Mouse (Mus musculus) cortical plate, adult 2 months (tissue): ENCODE data around the gene Grm8. TPM values are rescaled to one million over a fixed set of nuclear protein-coding genes. Genes with fewer than 3 reads are reported as not detected.

Experiments
- H3K27ac ChIP-seq: fragments of 200-500 bp; 2 replicates; pipeline ENCODE4 v1.5.1; 2012; ENCODE audit warnings: low read length, control low read depth, inconsistent platforms; ENCODE audit not compliant: insufficient read depth
- H3K4me1 ChIP-seq: fragments of 200-500 bp; 2 replicates; pipeline ENCODE4 v1.6.1; 2011; ENCODE audit warnings: low read length; ENCODE audit not compliant: control insufficient read depth, insufficient read depth
- H3K4me3 ChIP-seq: fragments of 200-500 bp; 2 replicates; pipeline ENCODE4 v1.5.1; 2011; ENCODE audit warnings: mild to moderate bottlenecking, low read length, control low read depth; ENCODE audit not compliant: insufficient read depth
- CTCF ChIP-seq: fragments of 200-500 bp; IDR thresholded peaks from 2 replicates; pipeline ENCODE4 v1.5.1; 2011; ENCODE audit warnings: mild to moderate bottlenecking, control low read depth, low read length; ENCODE audit not compliant: insufficient read depth; ENCODE audit errors: extremely low read depth
- POLR2A ChIP-seq: fragments of 200-500 bp; IDR thresholded peaks from 2 replicates; pipeline ENCODE4 v1.6.1; 2011; ENCODE audit warnings: mild to moderate bottlenecking, low read length, control low read depth; ENCODE audit not compliant: insufficient read depth; ENCODE audit errors: extremely low read depth
- polyA plus RNA-seq: library from polyadenylated mRNA; depleted of rRNA; stranded (reverse); fragments of >200 nt; gene quantifications from 2 replicates; pipeline ENCODE4 v1.2.3, GENCODE M21; 2012; rRNA removed

Gene Grm8
- 8.1 and 9.8 TPM in 2 replicates for polyA plus RNA-seq

- Histone ChIP-seq H3K4me1 (no peaks in the 10 kb centered on the region), H3K4me3 (peak within 1 kb of the TSS; percentile 86), H3K27ac (peak within 1 kb of the TSS; percentile 55; the same call in 1 of the 2 replicates)
- TF ChIP-seq POLR2A (no peak), CTCF (no peak)
Measured at GRCm38 (mm10) chr6:28135001-28135401, at the start of gene Grm8. Gene Grm8, minus strand, starts transcription at chr6:28135178.

GRCm38 (mm10) chr6:28169851-28170539 lies 35.0 kb upstream of the Grm8 start:
- Histone ChIP-seq H3K4me1 (no peaks in the 10 kb centered on the region), H3K4me3 (no peak overlapping the region), H3K27ac (no peak overlapping the region)
- TF ChIP-seq CTCF (no peak), POLR2A (no peak)

GRCm38 (mm10) chr6:28160399-28160798 lies 25.4 kb upstream of the Grm8 start:
- TF ChIP-seq POLR2A = no peak
- TF ChIP-seq CTCF = no peak
- H3K4me1 ChIP-seq = no peaks in the 10 kb centered on the region

GRCm38 (mm10) chr6:28146445-28146844 lies 11.5 kb upstream of the Grm8 start:
- no peak for TF ChIP-seq POLR2A
- Histone ChIP-seq H3K27ac (no peak overlapping the region), H3K4me1 (no peaks in the 10 kb centered on the region), H3K4me3 (no peak overlapping the region)

More at GRCm38 (mm10) chr6:28160399-28160798, 25.4 kb upstream of the Grm8 start:
- Histone ChIP-seq H3K4me3 (no peak overlapping the region), H3K27ac (no peak overlapping the region)

GRCm38 (mm10) chr6:28142332-28142731 lies 7.4 kb upstream of the Grm8 start:
- Histone ChIP-seq H3K4me1 (no peaks in the 10 kb centered on the region), H3K27ac (no peak overlapping the region), H3K4me3 (no peak overlapping the region)
- TF ChIP-seq POLR2A = no peak
- TF ChIP-seq CTCF = peak; percentile 20; the same call in 1 of the 2 replicates

- TF ChIP-seq CTCF (peak; percentile 78), POLR2A (no peak)
- H3K27ac ChIP-seq = no peak overlapping the region
Measured at GRCm38 (mm10) chr6:28135411-28136233, 644 bp upstream of the Grm8 start.

GRCm38 (mm10) chr6:28134251-28134801 lies 652 bp downstream of the Grm8 start:
- Histone ChIP-seq H3K27ac (no peak overlapping the region), H3K4me1 (no peaks in the 10 kb centered on the region), H3K4me3 (peak overlapping the region; percentile 86)
- no peak for TF ChIP-seq CTCF
- TF ChIP-seq POLR2A = no peak

More at GRCm38 (mm10) chr6:28135411-28136233, 644 bp upstream of the Grm8 start:
- H3K4me1 ChIP-seq = no peaks in the 10 kb centered on the region
- peak overlapping the region; percentile 86 for H3K4me3 ChIP-seq

GRCm38 (mm10) chr6:28133206-28134063 lies 1.5 kb downstream of the Grm8 start:
- Histone ChIP-seq H3K4me1 (no peaks in the 10 kb centered on the region), H3K4me3 (peak overlapping the region; percentile 86), H3K27ac (0 out of 2 replicates have a peak overlapping the region, but pooled peaks have one; percentile 53)
- no peak for TF ChIP-seq POLR2A
- no peak for TF ChIP-seq CTCF

- Histone ChIP-seq H3K4me3 (peak overlapping the region; percentile 86; the same call in 1 of the 2 replicates), H3K27ac (no peak overlapping the region)
Measured at GRCm38 (mm10) chr6:28132056-28132455, 2.9 kb downstream of the Grm8 start.

More at GRCm38 (mm10) chr6:28132056-28132455, 2.9 kb downstream of the Grm8 start:
- TF ChIP-seq POLR2A (no peak), CTCF (no peak)
- H3K4me1 ChIP-seq = no peaks in the 10 kb centered on the region
